Mouse (Mus musculus): ENCODE measurements around the gene Cbx7. TPM values are rescaled to one million over a fixed set of nuclear protein-coding genes. Genes with fewer than 3 reads are reported as not detected.
"Not testable (repeated sequence)": the region's sequence is repeated elsewhere in the genome, so short reads cannot be mapped to it uniquely, and the experiment has no call there.

Cbx7 gene
- polyA plus RNA-seq, 1 experiment: 41.3 TPM

DNA sequence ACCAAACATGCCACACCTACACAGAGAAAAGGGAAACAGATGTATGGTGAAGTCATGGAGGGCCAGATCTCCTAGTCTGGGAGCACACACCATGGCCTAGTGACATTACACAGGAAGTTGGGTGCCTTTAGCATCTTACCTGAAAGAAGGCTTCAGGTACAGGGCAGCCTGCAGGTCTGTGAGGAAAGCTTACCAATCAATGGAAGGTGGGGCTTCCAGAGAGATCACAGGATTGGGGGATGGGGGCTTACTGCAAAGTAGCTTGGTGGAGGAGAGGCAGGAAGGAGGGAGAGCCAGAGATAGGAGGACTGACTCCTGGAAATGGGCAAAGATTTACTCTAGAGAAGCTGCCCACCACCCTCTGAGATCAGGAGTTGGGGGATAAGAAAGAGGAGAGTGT, 67.0 kb downstream of the Cbx7 start:
- H3K27ac ChIP-seq (ENCODE audit: insufficient read depth, low read depth, low read length): no peak overlapping the region
- no peaks in the 10 kb centered on the region for H3K36me3 ChIP-seq (ENCODE audit: control insufficient read depth, insufficient read depth, low read length)
- H3K4me3 ChIP-seq (ENCODE audit: insufficient read depth, low read depth, low read length): no peak overlapping the region
- DNase-seq: no peak
- no peaks in the 10 kb centered on the region for H3K27me3 ChIP-seq (replicated peaks; ENCODE audit: control insufficient read depth, insufficient read depth, low read length)
- TF ChIP-seq POLR2A (IDR thresholded peaks at IDR 0.05; ENCODE audit: low read depth, low read length): no peak
- no peak for TF ChIP-seq CTCF (conservative IDR thresholded peaks at IDR 0.05; ENCODE audit: insufficient read depth, insufficient read length, low read depth, low read length)
- no peaks in the 10 kb centered on the region for H3K4me1 ChIP-seq (ENCODE audit: control insufficient read depth, insufficient read depth, low read length)

- H3K4me3 ChIP-seq (ENCODE audit: insufficient read depth, low read depth, low read length); H3K36me3 ChIP-seq (ENCODE audit: control insufficient read depth, insufficient read depth, low read length); H3K27ac ChIP-seq (ENCODE audit: insufficient read depth, low read depth, low read length); DNase-seq; H3K27me3 ChIP-seq (replicated peaks; ENCODE audit: control insufficient read depth, insufficient read depth, low read length); H3K4me1 ChIP-seq (ENCODE audit: control insufficient read depth, insufficient read depth, low read length): not testable (repeated sequence)
- WGBS: 96% methylated on average over 8 of the region's 8 CpGs
These were observed 67.8 kb downstream of the Cbx7 start for GRCm38 (mm10) chr15:79903081-79903480.

- Histone ChIP-seq H3K4me1 (ENCODE audit: control insufficient read depth, insufficient read depth, low read length) (no peaks in the 10 kb centered on the region), H3K36me3 (ENCODE audit: control insufficient read depth, insufficient read depth, low read length) (no peaks in the 10 kb centered on the region), H3K27ac (ENCODE audit: insufficient read depth, low read depth, low read length) (no peak overlapping the region), H3K27me3 (replicated peaks; ENCODE audit: control insufficient read depth, insufficient read depth, low read length) (no peaks in the 10 kb centered on the region), H3K4me3 (ENCODE audit: insufficient read depth, low read depth, low read length) (no peak overlapping the region)
- no peak for DNase-seq
- 91% methylated on average over 2 of the region's 2 CpGs for WGBS
- TF ChIP-seq POLR2A (IDR thresholded peaks at IDR 0.05; ENCODE audit: low read depth, low read length): no peak
- TF ChIP-seq CTCF (conservative IDR thresholded peaks at IDR 0.05; ENCODE audit: insufficient read depth, insufficient read length, low read depth, low read length): no peak
These were observed 69.5 kb downstream of the Cbx7 start for GRCm38 (mm10) chr15:79901399-79901798.

- H3K4me3 ChIP-seq (ENCODE audit: insufficient read depth, low read depth, low read length): no peak overlapping the region
- no peak for TF ChIP-seq POLR2A (IDR thresholded peaks at IDR 0.05; ENCODE audit: low read depth, low read length)
- no peak for TF ChIP-seq CTCF (conservative IDR thresholded peaks at IDR 0.05; ENCODE audit: insufficient read depth, insufficient read length, low read depth, low read length)
- no peak for DNase-seq
- H3K27ac ChIP-seq (ENCODE audit: insufficient read depth, low read depth, low read length): no peak overlapping the region
- H3K4me1 ChIP-seq (ENCODE audit: control insufficient read depth, insufficient read depth, low read length): no peaks in the 10 kb centered on the region; the same call in 1 of the 2 replicates
- no peaks in the 10 kb centered on the region for H3K27me3 ChIP-seq (replicated peaks; ENCODE audit: control insufficient read depth, insufficient read depth, low read length)
- H3K36me3 ChIP-seq (ENCODE audit: control insufficient read depth, insufficient read depth, low read length): no peaks in the 10 kb centered on the region
- WGBS: 57% methylated on average over 7 of the region's 7 CpGs
These were observed 70.2 kb downstream of the Cbx7 start for GRCm38 (mm10) chr15:79900751-79901150.

- H3K4me3 ChIP-seq (ENCODE audit: insufficient read depth, low read depth, low read length): no peak overlapping the region
- DNase-seq: no peak
- H3K27ac ChIP-seq (ENCODE audit: insufficient read depth, low read depth, low read length): peak overlapping the region; percentile 12; the same call in 1 of the 2 replicates
- TF ChIP-seq POLR2A (IDR thresholded peaks at IDR 0.05; ENCODE audit: low read depth, low read length) (no peak), CTCF (conservative IDR thresholded peaks at IDR 0.05; ENCODE audit: insufficient read depth, insufficient read length, low read depth, low read length) (no peak)
- no peaks in the 10 kb centered on the region for H3K27me3 ChIP-seq (replicated peaks; ENCODE audit: control insufficient read depth, insufficient read depth, low read length)
- no peaks in the 10 kb centered on the region; the same call in 1 of the 2 replicates for H3K4me1 ChIP-seq (ENCODE audit: control insufficient read depth, insufficient read depth, low read length)
- no peaks in the 10 kb centered on the region for H3K36me3 ChIP-seq (ENCODE audit: control insufficient read depth, insufficient read depth, low read length)
- 64% methylated on average over 6 of the region's 6 CpGs for WGBS
These were observed 71.0 kb downstream of the Cbx7 start for GRCm38 (mm10) chr15:79899828-79900510.

GRCm38 (mm10) chr15:79898988-79899387, 71.9 kb downstream of the Cbx7 start:
- Histone ChIP-seq H3K36me3 (ENCODE audit: control insufficient read depth, insufficient read depth, low read length) (no peaks in the 10 kb centered on the region), H3K27me3 (replicated peaks; ENCODE audit: control insufficient read depth, insufficient read depth, low read length) (no peaks in the 10 kb centered on the region), H3K27ac (ENCODE audit: insufficient read depth, low read depth, low read length) (no peak overlapping the region), H3K4me3 (ENCODE audit: insufficient read depth, low read depth, low read length) (no peak overlapping the region), H3K4me1 (ENCODE audit: control insufficient read depth, insufficient read depth, low read length) (no peaks in the 10 kb centered on the region; the same call in 1 of the 2 replicates)
- 92% methylated on average over 5 of the region's 5 CpGs for WGBS
- DNase-seq: no peak
- no peak for TF ChIP-seq CTCF (conservative IDR thresholded peaks at IDR 0.05; ENCODE audit: insufficient read depth, insufficient read length, low read depth, low read length)

DNA sequence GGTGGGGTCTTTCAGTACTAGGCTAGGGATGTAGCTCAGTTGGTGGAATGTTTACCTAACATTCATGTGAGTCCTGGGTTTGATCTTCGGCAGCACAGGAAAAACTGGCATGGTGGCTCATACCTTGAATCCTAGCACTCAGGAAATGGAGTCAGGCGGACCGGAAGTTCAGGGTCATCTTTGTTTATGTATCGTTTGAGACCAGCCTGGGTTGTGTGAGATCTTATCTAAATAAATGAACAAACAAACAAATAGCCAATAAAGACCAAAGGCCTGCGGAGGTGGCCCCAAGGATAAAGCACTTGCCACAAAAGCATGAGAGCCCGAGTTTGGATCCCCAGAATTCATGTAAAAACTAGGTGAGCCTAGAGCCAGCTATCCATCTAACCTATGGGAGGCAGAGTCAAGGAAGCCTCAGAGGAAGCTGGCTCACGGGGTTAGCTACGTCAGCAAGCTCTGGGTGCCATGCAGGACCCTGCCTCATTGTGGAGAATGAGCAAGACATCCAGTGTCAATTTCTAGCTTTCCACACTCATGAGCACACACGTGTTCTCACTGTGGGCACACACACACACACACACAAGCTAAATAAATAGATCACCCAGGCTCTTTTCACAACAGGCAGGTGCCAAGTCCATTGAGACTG, 74.7 kb downstream of the Cbx7 start:
- Histone ChIP-seq H3K4me3 (ENCODE audit: insufficient read depth, low read depth, low read length) (no peak overlapping the region), H3K27me3 (replicated peaks; ENCODE audit: control insufficient read depth, insufficient read depth, low read length) (no peaks in the 10 kb centered on the region), H3K4me1 (ENCODE audit: control insufficient read depth, insufficient read depth, low read length) (no peaks in the 10 kb centered on the region; the same call in 1 of the 2 replicates), H3K27ac (ENCODE audit: insufficient read depth, low read depth, low read length) (peak overlapping the region; percentile 68), H3K36me3 (ENCODE audit: control insufficient read depth, insufficient read depth, low read length) (no peaks in the 10 kb centered on the region)
- no peak for TF ChIP-seq CTCF (conservative IDR thresholded peaks at IDR 0.05; ENCODE audit: insufficient read depth, insufficient read length, low read depth, low read length)
- TF ChIP-seq POLR2A (IDR thresholded peaks at IDR 0.05; ENCODE audit: low read depth, low read length): no peak
- DNase-seq: peak; percentile 41
- 64% methylated on average over 9 of the region's 9 CpGs for WGBS

- not testable (repeated sequence) for H3K4me1 ChIP-seq (ENCODE audit: control insufficient read depth, insufficient read depth, low read length); H3K36me3 ChIP-seq (ENCODE audit: control insufficient read depth, insufficient read depth, low read length); H3K4me3 ChIP-seq (ENCODE audit: insufficient read depth, low read depth, low read length); H3K27me3 ChIP-seq (replicated peaks; ENCODE audit: control insufficient read depth, insufficient read depth, low read length)
- peak; percentile 65 for DNase-seq
- peak overlapping the region; percentile 77 for H3K27ac ChIP-seq (ENCODE audit: insufficient read depth, low read depth, low read length)
- WGBS: 62% methylated on average over 11 of the region's 23 CpGs
These were observed 75.5 kb downstream of the Cbx7 start for GRCm38 (mm10) chr15:79895221-79896079.

All from kidney, adult 2 months (tissue).